Mouse (Mus musculus): ENCODE results near the gene Tnfaip2. TPM values are rescaled to one million over a fixed set of nuclear protein-coding genes. Genes with fewer than 3 reads are reported as not detected.

Tnfaip2 gene
- polyA plus RNA-seq, 2 experiments, result 10.0 to 10.2 TPM

DNA sequence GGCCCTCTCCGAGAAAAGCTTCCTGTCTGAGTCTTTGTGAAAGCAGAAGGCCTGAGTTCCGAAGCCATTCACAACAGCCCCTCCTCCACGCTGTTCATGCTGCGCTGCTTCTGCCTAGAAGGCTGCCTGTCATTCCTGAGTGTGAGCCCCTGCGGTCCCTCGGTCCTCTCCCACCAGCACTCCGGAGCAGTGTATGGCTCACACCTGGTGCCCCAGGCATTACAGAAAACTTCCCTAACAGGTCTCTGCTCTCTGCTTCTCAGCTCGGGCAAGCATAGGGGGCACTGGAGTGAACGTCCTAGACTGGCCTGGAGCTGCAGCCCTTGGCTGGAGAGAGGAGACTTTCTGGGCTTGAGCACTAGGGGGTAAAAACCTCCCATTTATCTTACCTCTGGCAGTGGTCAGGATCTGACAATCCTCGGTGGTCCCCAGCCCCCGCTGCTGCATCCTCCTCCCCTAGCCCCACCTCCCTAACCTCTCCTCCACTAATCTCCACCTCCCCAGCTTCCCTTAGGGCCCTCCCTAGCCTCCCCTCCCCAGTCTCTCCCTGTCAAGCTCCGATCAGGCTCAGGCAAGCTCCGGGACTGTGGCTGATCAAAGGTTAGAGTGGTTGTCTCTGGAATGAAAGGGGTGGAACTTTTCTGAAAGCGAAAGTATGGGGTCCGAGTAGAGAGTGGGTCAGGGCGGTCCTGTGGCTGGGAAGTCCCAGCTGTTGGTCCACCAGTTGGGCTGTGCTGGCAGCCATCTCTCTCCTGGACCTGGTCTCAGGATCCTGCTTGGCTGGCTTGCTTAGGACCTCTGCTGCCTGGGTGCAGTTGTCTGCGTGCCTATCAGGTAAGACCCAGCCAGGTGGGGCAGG is 25.1 kb upstream of the Tnfaip2 start, which contains the start of gene Exoc3l4:
TSS of gene Exoc3l4 (plus strand) at position 97 of the 859 bp plus-strand sequence.
- Histone ChIP-seq H3K4me1 (ENCODE audit: control insufficient read depth, insufficient read depth, low read length) (peaks cover 19% of the 10 kb centered on the region), H3K9ac (ENCODE audit: low read depth, low read length, severe bottlenecking) (peak within 1 kb of the TSS; percentile 32), H3K4me2 (replicated peaks; ENCODE audit: low read depth, low read length, severe bottlenecking) (peak within 1 kb of the TSS; percentile 47), H3K9me3 (ENCODE audit: control insufficient read depth, low read length) (no peaks in the 10 kb centered on the region), H3K27ac (replicated peaks; ENCODE audit: low read depth, low read length) (no peak within 1 kb of the TSS), H3K27me3 (ENCODE audit: control insufficient read depth, insufficient read depth, low read length) (peaks cover 19% of the 10 kb centered on the region), H3K4me3 (replicated peaks; ENCODE audit: low read length) (peak within 1 kb of the TSS; percentile 26), H3K36me3 (ENCODE audit: control insufficient read depth, insufficient read depth, low read length) (no peaks in the 10 kb centered on the region)
- no peak for TF ChIP-seq POLR2A (IDR thresholded peaks at IDR 0.05; ENCODE audit: borderline replicate concordance, extremely low read depth, insufficient read depth, insufficient read length)
- 4% methylated on average over 17 of the region's 17 CpGs for WGBS
- no peak for DNase-seq (ENCODE audit: low spot score)
- ATAC-seq (ENCODE audit: low FRiP score, low read depth), result no peak

DNA sequence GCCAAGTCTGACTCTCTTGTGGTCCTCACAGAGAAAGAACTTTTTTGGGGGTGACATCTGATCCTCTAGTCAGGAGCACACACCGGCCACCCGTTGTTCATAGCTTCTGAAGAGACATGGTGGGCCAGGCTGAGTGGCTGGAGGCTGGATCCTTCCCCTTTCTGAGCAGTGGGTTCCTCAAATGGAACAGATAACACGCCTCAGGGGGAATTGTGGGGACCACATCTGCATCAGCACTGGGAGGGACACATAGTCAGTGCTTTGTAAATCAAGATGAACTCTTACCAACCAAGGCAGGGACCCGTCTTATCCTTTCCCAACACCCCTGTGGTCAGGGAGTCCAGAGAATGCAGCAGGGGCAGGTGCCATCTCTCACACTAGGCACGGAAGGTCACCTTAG is 22.4 kb upstream of the Tnfaip2 start:
- Histone ChIP-seq H3K36me3 (ENCODE audit: control insufficient read depth, insufficient read depth, low read length) (no peaks in the 10 kb centered on the region), H3K27ac (replicated peaks; ENCODE audit: low read depth, low read length) (no peak overlapping the region), H3K4me2 (replicated peaks; ENCODE audit: low read depth, low read length, severe bottlenecking) (no peak overlapping the region), H3K9ac (ENCODE audit: low read depth, low read length, severe bottlenecking) (no peak overlapping the region), H3K27me3 (ENCODE audit: control insufficient read depth, insufficient read depth, low read length) (peaks cover 47% of the 10 kb centered on the region), H3K4me1 (ENCODE audit: control insufficient read depth, insufficient read depth, low read length) (peaks cover 17% of the 10 kb centered on the region), H3K4me3 (replicated peaks; ENCODE audit: low read length) (no peak overlapping the region), H3K9me3 (ENCODE audit: control insufficient read depth, low read length) (no peaks in the 10 kb centered on the region)
- no peak for TF ChIP-seq POLR2A (IDR thresholded peaks at IDR 0.05; ENCODE audit: borderline replicate concordance, extremely low read depth, insufficient read depth, insufficient read length)
- 71% methylated on average over 5 of the region's 5 CpGs for WGBS
- DNase-seq (ENCODE audit: low spot score) (no peak), ATAC-seq (ENCODE audit: low FRiP score, low read depth) (no peak)

DNA sequence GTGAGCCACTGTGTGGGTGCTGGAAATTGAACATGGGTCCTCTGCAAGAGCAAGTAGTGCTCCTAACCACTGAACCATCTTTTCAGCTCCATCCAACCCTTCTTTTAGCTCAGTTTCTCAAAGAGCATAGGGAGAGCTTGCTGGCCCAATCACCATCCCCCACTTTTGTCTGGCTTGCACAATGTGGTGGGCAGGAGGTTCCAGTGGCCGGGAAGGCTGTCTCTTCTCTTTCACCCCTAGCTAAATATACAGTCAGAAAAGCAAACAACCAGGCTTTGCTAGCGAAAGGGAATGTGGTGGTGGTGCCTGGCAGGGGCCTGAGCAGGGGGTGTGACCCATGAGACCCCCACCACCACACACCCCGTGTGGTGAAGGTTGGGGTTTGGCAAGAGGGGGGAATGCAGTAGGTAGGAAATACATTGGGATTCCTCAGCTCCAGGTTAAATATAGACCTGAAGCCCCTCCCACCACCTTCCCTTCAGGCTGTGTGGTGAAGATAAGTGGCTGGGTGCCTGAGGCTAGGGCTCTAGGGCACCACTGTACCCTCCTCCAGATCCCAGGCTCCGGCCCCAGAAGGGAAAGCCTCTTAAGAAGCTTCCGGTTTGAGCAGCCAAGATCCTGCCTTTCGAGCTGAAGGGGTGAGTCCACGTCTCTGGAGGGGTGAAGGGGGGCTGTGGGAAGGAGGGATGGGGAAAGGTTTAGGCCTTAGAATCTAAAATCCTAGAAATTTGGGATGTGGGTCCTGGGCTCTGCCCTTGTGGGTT is 21.1 kb upstream of the Tnfaip2 start:
- H3K4me2 ChIP-seq (replicated peaks; ENCODE audit: low read depth, low read length, severe bottlenecking), result no peak overlapping the region
- peaks cover 58% of the 10 kb centered on the region for H3K27me3 ChIP-seq (ENCODE audit: control insufficient read depth, insufficient read depth, low read length)
- peaks cover 17% of the 10 kb centered on the region for H3K4me1 ChIP-seq (ENCODE audit: control insufficient read depth, insufficient read depth, low read length)
- no peak for TF ChIP-seq POLR2A (IDR thresholded peaks at IDR 0.05; ENCODE audit: borderline replicate concordance, extremely low read depth, insufficient read depth, insufficient read length)
- no peak for DNase-seq (ENCODE audit: low spot score)
- no peak overlapping the region for H3K4me3 ChIP-seq (replicated peaks; ENCODE audit: low read length)
- H3K27ac ChIP-seq (replicated peaks; ENCODE audit: low read depth, low read length), result no peak overlapping the region
- H3K36me3 ChIP-seq (ENCODE audit: control insufficient read depth, insufficient read depth, low read length), result no peaks in the 10 kb centered on the region
- 51% methylated on average over 7 of the region's 7 CpGs for WGBS
- H3K9ac ChIP-seq (ENCODE audit: low read depth, low read length, severe bottlenecking), result no peak overlapping the region
- no peaks in the 10 kb centered on the region for H3K9me3 ChIP-seq (ENCODE audit: control insufficient read depth, low read length)
- ATAC-seq (ENCODE audit: low FRiP score, low read depth), result no peak

DNA sequence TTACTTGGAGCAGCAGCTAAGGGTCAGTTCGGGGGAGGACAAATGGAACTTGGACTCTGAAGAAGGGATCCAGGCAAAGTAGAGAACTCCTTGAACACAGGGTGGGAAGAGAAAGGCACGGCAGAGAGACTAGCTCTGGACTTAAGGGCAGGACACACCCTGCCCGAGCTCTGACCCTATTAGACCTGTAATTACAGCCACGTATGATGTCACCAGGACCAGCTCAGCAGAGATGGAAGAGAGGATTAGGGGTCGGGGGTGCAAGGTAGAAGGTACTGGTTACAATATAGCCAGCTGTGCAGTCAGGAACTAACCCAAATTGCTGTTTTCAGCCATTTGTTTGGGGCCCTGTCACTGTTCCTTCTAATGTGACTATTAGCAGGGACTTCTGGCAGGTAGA is 19.4 kb upstream of the Tnfaip2 start:
- H3K27ac ChIP-seq (replicated peaks; ENCODE audit: low read depth, low read length), result no peak overlapping the region
- H3K36me3 ChIP-seq (ENCODE audit: control insufficient read depth, insufficient read depth, low read length), result no peaks in the 10 kb centered on the region
- H3K4me2 ChIP-seq (replicated peaks; ENCODE audit: low read depth, low read length, severe bottlenecking), result 0 out of 2 replicates have a peak overlapping the region, but pooled peaks have one; percentile 46
- peaks cover 14% of the 10 kb centered on the region for H3K4me1 ChIP-seq (ENCODE audit: control insufficient read depth, insufficient read depth, low read length)
- TF ChIP-seq POLR2A (IDR thresholded peaks at IDR 0.05; ENCODE audit: borderline replicate concordance, extremely low read depth, insufficient read depth, insufficient read length), result no peak
- DNase-seq (ENCODE audit: low spot score) (no peak), ATAC-seq (ENCODE audit: low FRiP score, low read depth) (no peak)
- H3K9me3 ChIP-seq (ENCODE audit: control insufficient read depth, low read length), result no peaks in the 10 kb centered on the region
- H3K9ac ChIP-seq (ENCODE audit: low read depth, low read length, severe bottlenecking), result no peak overlapping the region
- H3K4me3 ChIP-seq (replicated peaks; ENCODE audit: low read length), result no peak overlapping the region
- H3K27me3 ChIP-seq (ENCODE audit: control insufficient read depth, insufficient read depth, low read length), result peaks cover 64% of the 10 kb centered on the region
- WGBS, result 32% methylated on average over 5 of the region's 5 CpGs

DNA sequence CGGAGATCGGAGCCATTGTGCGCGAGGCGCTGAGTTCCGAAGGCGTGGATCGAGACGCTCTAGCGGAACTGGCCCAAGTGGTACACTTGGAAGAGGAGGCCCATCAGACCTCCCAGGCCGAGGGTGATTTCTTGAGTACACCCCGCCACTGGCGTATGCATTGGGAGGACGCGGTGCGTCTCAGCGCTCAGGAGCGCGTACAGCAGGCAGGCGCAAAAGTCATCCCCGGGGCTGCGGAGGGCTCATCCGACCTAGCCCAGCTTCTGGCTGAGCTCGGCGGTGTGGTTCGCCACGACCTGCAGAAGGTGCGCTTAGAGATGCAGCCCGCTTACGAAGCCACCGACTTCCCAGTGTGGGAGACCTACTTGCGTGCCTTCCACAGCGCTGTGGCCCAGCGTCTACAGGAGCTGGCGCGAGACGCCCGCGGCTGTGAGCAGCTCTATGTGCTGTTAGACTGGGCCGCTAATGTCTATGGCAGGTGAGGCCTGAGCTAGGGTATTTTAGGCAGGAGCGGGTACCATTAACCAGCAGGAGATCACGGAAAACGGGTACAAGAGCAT is 18.6 kb upstream of the Tnfaip2 start:
- Histone ChIP-seq H3K4me2 (replicated peaks; ENCODE audit: low read depth, low read length, severe bottlenecking) (peak overlapping the region; percentile 46), H3K4me3 (replicated peaks; ENCODE audit: low read length) (peak overlapping the region; percentile 26), H3K27ac (replicated peaks; ENCODE audit: low read depth, low read length) (no peak overlapping the region), H3K36me3 (ENCODE audit: control insufficient read depth, insufficient read depth, low read length) (no peaks in the 10 kb centered on the region), H3K9ac (ENCODE audit: low read depth, low read length, severe bottlenecking) (no peak overlapping the region), H3K9me3 (ENCODE audit: control insufficient read depth, low read length) (no peaks in the 10 kb centered on the region), H3K27me3 (ENCODE audit: control insufficient read depth, insufficient read depth, low read length) (peaks cover 72% of the 10 kb centered on the region), H3K4me1 (ENCODE audit: control insufficient read depth, insufficient read depth, low read length) (peaks cover 22% of the 10 kb centered on the region)
- ATAC-seq (ENCODE audit: low FRiP score, low read depth) (no peak), DNase-seq (ENCODE audit: low spot score) (no peak)
- 10% methylated on average over 37 of the region's 43 CpGs for WGBS
- TF ChIP-seq POLR2A (IDR thresholded peaks at IDR 0.05; ENCODE audit: borderline replicate concordance, extremely low read depth, insufficient read depth, insufficient read length), result no peak
